Mouse (Mus musculus): ENCODE measurements around the gene Slc22a2.

DNA sequence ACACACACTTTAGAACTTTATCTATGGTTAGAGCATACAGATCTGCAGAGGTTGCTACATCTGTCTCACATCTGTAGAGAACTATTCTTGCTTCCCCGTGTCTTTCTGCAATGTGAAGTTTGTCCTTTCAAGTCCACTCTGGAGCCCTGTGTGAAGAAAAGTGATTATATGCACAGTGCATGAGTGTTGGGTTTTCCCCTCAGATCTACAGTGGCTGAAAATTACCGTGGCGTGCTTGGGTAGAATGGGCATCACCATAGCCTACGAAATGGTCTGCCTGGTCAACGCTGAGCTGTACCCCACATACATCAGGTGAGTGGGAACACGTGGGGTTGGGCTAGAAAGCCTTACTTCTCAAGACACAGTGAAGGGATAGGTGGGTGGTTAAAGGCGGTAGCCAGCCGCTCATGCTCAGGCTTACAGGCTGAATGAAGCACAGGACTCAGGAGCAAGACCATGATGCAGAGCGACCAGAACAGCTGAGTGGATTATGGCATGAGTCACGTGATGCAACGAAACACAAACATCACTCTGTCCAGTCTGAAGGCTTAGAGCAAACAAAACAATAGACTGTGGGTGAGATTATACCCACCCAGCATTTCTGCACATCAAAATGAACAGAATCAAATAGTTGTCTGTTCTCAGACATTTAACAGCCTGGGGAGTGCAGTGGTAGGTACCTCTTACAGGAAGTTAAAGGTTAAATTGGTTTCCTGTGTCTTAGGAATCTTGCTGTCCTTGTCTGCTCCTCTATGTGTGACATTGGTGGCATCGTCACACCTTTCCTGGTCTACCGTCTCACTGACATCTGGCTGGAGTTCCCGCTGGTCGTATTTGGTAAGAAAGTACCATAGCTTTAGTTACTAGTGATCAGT lies 30.8 kb downstream of the Slc22a2 start:
- TF ChIP-seq POLR2A (IDR thresholded peaks at IDR 0.05; ENCODE audit: borderline replicate concordance, low read depth, low read length) (no peak), CTCF (IDR thresholded peaks at IDR 0.05; ENCODE audit: low read depth, low read length) (no peak)

All from bone marrow macrophage, adult 2 months (primary cell).